Mouse (Mus musculus): ENCODE measurements around the gene Psmg3. TPM values are rescaled to one million over a fixed set of nuclear protein-coding genes. Genes with fewer than 3 reads are reported as not detected.

Psmg3 gene
- polyA plus RNA-seq, 1 experiment from 2014 or later, result 102 TPM

DNA sequence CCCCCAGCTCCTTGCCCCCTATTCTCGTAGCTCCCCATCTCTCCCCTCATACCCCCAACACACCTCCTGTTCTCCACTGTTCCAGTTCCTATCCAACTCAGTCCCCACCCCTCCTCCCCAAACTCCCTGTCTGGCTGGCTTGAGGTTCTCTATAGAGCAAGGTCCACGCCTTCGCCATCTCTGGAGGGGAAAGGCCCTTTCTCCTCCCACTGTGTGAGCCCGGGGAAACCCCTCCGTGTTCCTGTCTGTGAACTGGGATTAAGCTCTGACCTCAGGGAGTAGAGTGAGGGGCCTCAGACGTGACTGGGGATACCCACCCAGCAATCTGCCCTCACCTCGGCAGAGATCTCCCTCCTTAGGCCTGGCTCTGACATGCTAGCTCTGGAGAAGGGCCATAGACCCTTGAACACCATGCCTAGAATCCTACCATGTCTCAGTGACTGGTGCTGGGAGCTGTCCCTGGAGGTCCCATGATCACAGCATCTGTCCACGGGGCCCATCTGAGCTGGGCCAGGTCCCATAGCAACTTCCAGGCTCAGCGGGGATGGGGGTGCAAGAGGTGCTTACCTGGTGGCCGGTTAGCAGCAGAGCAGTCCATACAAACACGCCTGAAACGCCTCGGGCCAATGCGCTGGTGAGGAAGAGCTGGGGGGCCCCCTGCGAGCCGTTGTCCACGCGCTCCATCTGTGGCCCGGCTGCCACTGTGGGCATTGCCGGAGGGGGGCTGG, 14.1 kb downstream of the Psmg3 start:
- H3K27ac ChIP-seq (replicated peaks), result peak overlapping the region; percentile 52; the same call in 1 of the 2 replicates

DNA sequence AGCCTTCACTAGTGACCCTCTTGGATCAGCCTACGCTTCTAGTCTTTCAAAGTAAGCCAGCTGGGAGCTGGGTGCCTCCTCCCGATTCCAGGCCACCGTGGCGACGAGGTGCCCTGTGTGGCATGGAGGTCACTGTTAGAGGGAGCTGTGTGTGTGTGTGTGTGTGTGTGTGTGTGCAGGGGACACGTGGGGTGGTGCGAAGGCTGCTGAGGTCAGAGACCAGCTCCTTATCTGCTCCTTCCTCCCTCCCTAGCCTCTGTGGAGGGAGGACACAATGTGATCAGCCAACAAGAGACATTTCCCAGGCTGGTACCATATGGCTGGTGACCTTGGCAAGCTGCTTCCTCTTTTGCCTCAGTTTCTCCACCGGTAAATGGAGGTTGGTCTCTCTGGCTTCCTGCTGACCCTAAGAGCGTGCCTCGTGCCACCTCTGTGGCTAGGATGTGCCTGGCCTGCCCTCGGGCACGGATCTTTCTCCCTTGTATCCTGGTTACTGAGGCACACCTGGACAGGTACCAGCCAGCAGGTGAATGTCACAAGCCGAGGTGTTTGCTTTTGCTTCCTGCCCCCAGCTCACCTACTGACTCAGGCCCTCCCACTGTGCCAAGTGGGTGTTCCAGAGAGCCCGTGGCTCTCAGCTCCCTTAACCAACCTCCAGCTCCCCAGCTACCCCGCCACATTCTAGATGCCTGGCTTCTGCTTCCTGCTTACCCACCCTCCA, 14.8 kb downstream of the Psmg3 start:
- no peaks in the 10 kb centered on the region for H3K9me3 ChIP-seq (replicated peaks)
- H3K4me1 ChIP-seq, result peaks cover 11% of the 10 kb centered on the region; the same call in 1 of the 2 replicates
- H3K36me3 ChIP-seq, result no peaks in the 10 kb centered on the region
- H3K27ac ChIP-seq (replicated peaks), result peak overlapping the region; percentile 52; the same call in 1 of the 2 replicates
- no peak overlapping the region for H3K4me3 ChIP-seq
- DNase-seq (ENCODE audit: low spot score), result no peak
- peaks cover 34% of the 10 kb centered on the region for H3K27me3 ChIP-seq (ENCODE audit: low read depth, poor library complexity, severe bottlenecking)
- WGBS, result 82% methylated on average over 15 of the region's 15 CpGs

More for the DNA sequence above, 14.1 kb downstream of the Psmg3 start:
- Histone ChIP-seq H3K9me3 (replicated peaks) (no peaks in the 10 kb centered on the region), H3K27me3 (ENCODE audit: low read depth, poor library complexity, severe bottlenecking) (peaks cover 34% of the 10 kb centered on the region), H3K4me1 (peaks cover 11% of the 10 kb centered on the region; the same call in 1 of the 2 replicates), H3K4me3 (no peak overlapping the region), H3K36me3 (no peaks in the 10 kb centered on the region)
- 76% methylated on average over 20 of the region's 20 CpGs for WGBS
- DNase-seq (ENCODE audit: low spot score), result no peak

DNA sequence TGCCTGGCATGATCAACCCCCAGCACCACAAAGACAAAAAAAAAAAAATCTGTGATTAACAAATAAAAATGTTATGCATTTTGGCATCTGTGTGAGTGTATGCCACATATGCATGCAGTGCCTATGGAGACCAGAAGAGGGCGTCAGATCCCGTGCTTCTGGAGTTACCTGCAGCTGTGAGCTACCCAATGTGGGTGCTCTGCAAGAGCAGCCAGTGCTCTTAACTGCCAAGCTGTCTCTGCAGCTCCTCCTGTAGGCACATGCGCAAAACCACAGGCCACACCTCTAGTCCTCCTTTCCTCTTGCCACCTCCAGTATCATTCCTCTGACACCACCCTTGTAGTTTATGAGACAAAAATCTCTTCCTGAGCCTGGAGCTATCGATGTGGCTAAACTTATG, 17.3 kb downstream of the Psmg3 start:
- H3K27me3 ChIP-seq (ENCODE audit: low read depth, poor library complexity, severe bottlenecking), result peaks cover 26% of the 10 kb centered on the region
- H3K9me3 ChIP-seq (replicated peaks), result no peaks in the 10 kb centered on the region
- DNase-seq (ENCODE audit: low spot score), result no peak
- peaks cover 15% of the 10 kb centered on the region for H3K4me1 ChIP-seq
- H3K36me3 ChIP-seq, result no peaks in the 10 kb centered on the region
- H3K27ac ChIP-seq (replicated peaks), result no peak overlapping the region
- WGBS, result 59% methylated on average over 4 of the region's 4 CpGs
- no peak overlapping the region for H3K4me3 ChIP-seq

- H3K36me3 ChIP-seq, result peaks cover 10% of the 10 kb centered on the region
- H3K4me3 ChIP-seq, result no peak overlapping the region
- H3K27ac ChIP-seq (replicated peaks), result peak overlapping the region; percentile 72; the same call in 1 of the 2 replicates
- no peaks in the 10 kb centered on the region for H3K27me3 ChIP-seq (ENCODE audit: low read depth, poor library complexity, severe bottlenecking)
- DNase-seq (ENCODE audit: low spot score), result no peak
- H3K9me3 ChIP-seq (replicated peaks), result no peaks in the 10 kb centered on the region
- 93% methylated on average over 8 of the region's 8 CpGs for WGBS
- peaks cover 22% of the 10 kb centered on the region for H3K4me1 ChIP-seq
Observed at GRCm38 (mm10) chr5:139805924-139806323, 20.8 kb downstream of the Psmg3 start.

DNA sequence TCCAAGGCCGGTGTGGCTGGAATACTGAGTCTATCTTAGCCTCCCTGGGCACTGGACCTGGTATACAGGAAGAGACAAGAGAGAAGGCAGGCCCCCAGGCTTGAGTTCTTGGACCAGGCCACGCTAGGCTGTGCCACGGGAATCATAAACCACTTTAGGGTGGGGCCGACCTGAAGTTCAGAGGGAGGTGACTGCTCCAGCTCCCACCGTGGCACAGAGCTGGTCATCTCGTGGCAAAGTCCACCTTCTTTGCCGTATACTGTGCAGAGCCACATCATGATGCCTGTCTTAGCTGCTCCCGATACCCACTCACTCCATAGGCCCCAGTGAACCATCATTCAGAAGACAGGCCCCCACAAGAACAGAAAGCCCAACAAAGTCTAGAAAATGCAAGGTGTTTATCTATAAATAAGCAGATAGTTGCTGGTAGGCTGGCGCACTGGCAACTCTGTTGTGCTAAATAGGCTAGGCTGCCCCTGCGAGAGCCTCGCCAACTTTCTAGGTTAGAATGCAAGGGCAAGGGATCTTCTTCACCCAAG, 22.0 kb downstream of the Psmg3 start:
- Histone ChIP-seq H3K9me3 (replicated peaks) (no peaks in the 10 kb centered on the region), H3K27ac (replicated peaks) (peak overlapping the region; percentile 72), H3K4me3 (no peak overlapping the region), H3K36me3 (peaks cover 23% of the 10 kb centered on the region), H3K4me1 (peaks cover 25% of the 10 kb centered on the region), H3K27me3 (ENCODE audit: low read depth, poor library complexity, severe bottlenecking) (0 out of 2 replicates have a peak, but pooled peaks cover 3% of the 10 kb centered on the region)
- no peak for DNase-seq (ENCODE audit: low spot score)
- 83% methylated on average over 11 of the region's 11 CpGs for WGBS

- WGBS, result 5% methylated on average over 6 of the region's 6 CpGs
- H3K27ac ChIP-seq (replicated peaks), result peak overlapping the region; percentile 72
- peak overlapping the region; percentile 34 for H3K4me3 ChIP-seq
Observed at GRCm38 (mm10) chr5:139804107-139804551, 22.6 kb downstream of the Psmg3 start.

GRCm38 (mm10) chr5:139803601-139804102, 23.0 kb downstream of the Psmg3 start:
- Histone ChIP-seq H3K9me3 (replicated peaks) (no peaks in the 10 kb centered on the region), H3K4me1 (peaks cover 35% of the 10 kb centered on the region), H3K27me3 (ENCODE audit: low read depth, poor library complexity, severe bottlenecking) (0 out of 2 replicates have a peak, but pooled peaks cover 3% of the 10 kb centered on the region), H3K4me3 (peak overlapping the region; percentile 34), H3K27ac (replicated peaks) (peak overlapping the region; percentile 72), H3K36me3 (peaks cover 29% of the 10 kb centered on the region)
- DNase-seq (ENCODE audit: low spot score), result peak; percentile 71
- WGBS, result 10% methylated on average over 12 of the region's 12 CpGs

More at GRCm38 (mm10) chr5:139804107-139804551, 22.6 kb downstream of the Psmg3 start:
- Histone ChIP-seq H3K36me3 (peaks cover 28% of the 10 kb centered on the region), H3K9me3 (replicated peaks) (no peaks in the 10 kb centered on the region), H3K27me3 (ENCODE audit: low read depth, poor library complexity, severe bottlenecking) (0 out of 2 replicates have a peak, but pooled peaks cover 3% of the 10 kb centered on the region), H3K4me1 (peaks cover 31% of the 10 kb centered on the region)
- peak; percentile 53 for DNase-seq (ENCODE audit: low spot score)

- Histone ChIP-seq H3K9me3 (replicated peaks) (no peaks in the 10 kb centered on the region), H3K27me3 (ENCODE audit: low read depth, poor library complexity, severe bottlenecking) (0 out of 2 replicates have a peak, but pooled peaks cover 3% of the 10 kb centered on the region), H3K4me3 (no peak overlapping the region), H3K36me3 (peaks cover 29% of the 10 kb centered on the region), H3K4me1 (peaks cover 40% of the 10 kb centered on the region), H3K27ac (replicated peaks) (no peak overlapping the region)
- 85% methylated on average over 8 of the region's 8 CpGs for WGBS
- no peak for DNase-seq (ENCODE audit: low spot score)
Observed at GRCm38 (mm10) chr5:139803165-139803564, 23.5 kb downstream of the Psmg3 start.

GRCm38 (mm10) chr5:139801880-139802279, 24.8 kb downstream of the Psmg3 start:
- WGBS, result 92% methylated on average over 10 of the region's 10 CpGs
- Histone ChIP-seq H3K4me1 (peaks cover 53% of the 10 kb centered on the region), H3K9me3 (replicated peaks) (no peaks in the 10 kb centered on the region), H3K27me3 (ENCODE audit: low read depth, poor library complexity, severe bottlenecking) (0 out of 2 replicates have a peak, but pooled peaks cover 3% of the 10 kb centered on the region), H3K36me3 (peaks cover 29% of the 10 kb centered on the region), H3K4me3 (no peak overlapping the region), H3K27ac (replicated peaks) (no peak overlapping the region)
- no peak for DNase-seq (ENCODE audit: low spot score)

DNA sequence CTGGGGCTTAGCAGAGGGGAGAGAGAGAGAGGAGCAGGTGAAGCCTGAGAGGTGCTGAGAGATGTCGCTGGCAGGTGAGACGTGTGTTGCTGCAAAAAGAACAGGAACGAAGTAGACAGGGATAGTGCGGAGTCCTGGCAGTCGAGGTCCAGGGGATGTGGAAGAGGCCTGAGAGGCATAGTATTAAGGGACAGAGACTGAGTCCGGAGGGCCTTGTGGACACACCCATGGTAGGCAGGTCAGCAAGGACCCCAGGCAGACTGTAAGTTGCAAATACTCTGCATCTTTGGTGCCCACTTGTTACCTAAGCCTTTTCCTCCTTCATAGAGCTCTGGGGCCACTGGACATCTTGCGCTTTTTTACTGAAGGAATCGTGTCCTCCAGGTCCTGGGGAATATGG, 25.5 kb downstream of the Psmg3 start:
- DNase-seq (ENCODE audit: low spot score), result no peak
- Histone ChIP-seq H3K4me1 (peaks cover 60% of the 10 kb centered on the region), H3K4me3 (no peak overlapping the region), H3K36me3 (peaks cover 29% of the 10 kb centered on the region), H3K27me3 (ENCODE audit: low read depth, poor library complexity, severe bottlenecking) (0 out of 2 replicates have a peak, but pooled peaks cover 3% of the 10 kb centered on the region), H3K9me3 (replicated peaks) (no peaks in the 10 kb centered on the region), H3K27ac (replicated peaks) (no peak overlapping the region)
- 94% methylated on average over 8 of the region's 8 CpGs for WGBS

DNA sequence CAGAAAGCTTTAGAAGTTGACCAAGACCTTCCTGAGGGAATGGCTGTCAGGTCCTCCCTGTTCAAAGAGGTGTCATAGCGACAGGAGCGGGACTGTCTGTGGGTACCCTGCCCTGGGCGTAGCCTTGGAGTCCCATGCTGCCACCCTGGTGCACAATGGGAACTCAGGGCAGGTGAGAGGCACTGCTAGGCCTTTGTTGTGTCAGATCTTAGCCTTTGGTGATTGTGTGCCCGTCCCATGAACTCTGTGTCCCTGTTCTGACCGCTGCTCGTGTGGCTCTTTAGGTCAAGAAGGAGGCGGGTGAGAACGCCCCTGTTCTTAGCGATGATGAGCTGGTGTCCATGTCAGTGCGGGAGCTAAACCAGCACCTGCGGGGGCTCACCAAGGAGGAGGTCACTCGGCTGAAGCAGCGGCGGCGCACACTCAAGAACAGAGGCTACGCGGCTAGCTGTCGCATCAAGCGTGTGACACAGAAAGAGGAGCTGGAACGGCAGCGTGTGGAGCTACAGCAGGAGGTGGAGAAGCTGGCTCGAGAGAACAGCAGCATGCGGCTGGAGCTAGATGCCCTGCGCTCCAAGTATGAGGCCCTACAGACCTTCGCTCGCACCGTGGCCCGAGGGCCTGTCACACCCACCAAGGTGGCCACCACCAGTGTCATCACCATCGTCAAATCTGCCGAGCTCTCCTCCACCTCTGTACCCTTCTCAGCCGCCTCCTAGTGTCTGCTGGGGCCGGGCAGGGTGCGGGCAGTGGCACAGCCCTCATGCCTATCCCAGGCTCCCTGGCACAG, 26.7 kb downstream of the Psmg3 start:
- H3K4me1 ChIP-seq, result peaks cover 70% of the 10 kb centered on the region

GRCm38 (mm10) chr5:139799041-139799440, 27.6 kb downstream of the Psmg3 start:
- WGBS, result 92% methylated on average over 9 of the region's 9 CpGs
- DNase-seq (ENCODE audit: low spot score), result no peak
- H3K27me3 ChIP-seq (ENCODE audit: low read depth, poor library complexity, severe bottlenecking), result peaks cover 17% of the 10 kb centered on the region

More for the DNA sequence above, 26.7 kb downstream of the Psmg3 start:
- no peak for DNase-seq (ENCODE audit: low spot score)
- Histone ChIP-seq H3K27ac (replicated peaks) (0 out of 2 replicates have a peak overlapping the region, but pooled peaks have one; percentile 11), H3K27me3 (ENCODE audit: low read depth, poor library complexity, severe bottlenecking) (peaks cover 13% of the 10 kb centered on the region), H3K36me3 (peaks cover 29% of the 10 kb centered on the region), H3K4me3 (no peak overlapping the region), H3K9me3 (replicated peaks) (no peaks in the 10 kb centered on the region)
- whole genome bisulfite sequencing, result 92% methylated on average over 33 of the region's 33 CpGs

More at GRCm38 (mm10) chr5:139799041-139799440, 27.6 kb downstream of the Psmg3 start:
- peak overlapping the region; percentile 88 for H3K27ac ChIP-seq (replicated peaks)
- no peaks in the 10 kb centered on the region for H3K9me3 ChIP-seq (replicated peaks)
- peaks cover 71% of the 10 kb centered on the region for H3K4me1 ChIP-seq
- no peak overlapping the region for H3K4me3 ChIP-seq
- H3K36me3 ChIP-seq, result peaks cover 29% of the 10 kb centered on the region

All from midbrain, embryonic 10.5 days (tissue).